Comparison of ENCODE assay signal across 15 mouse cellular contexts in the genomic region with DNA sequence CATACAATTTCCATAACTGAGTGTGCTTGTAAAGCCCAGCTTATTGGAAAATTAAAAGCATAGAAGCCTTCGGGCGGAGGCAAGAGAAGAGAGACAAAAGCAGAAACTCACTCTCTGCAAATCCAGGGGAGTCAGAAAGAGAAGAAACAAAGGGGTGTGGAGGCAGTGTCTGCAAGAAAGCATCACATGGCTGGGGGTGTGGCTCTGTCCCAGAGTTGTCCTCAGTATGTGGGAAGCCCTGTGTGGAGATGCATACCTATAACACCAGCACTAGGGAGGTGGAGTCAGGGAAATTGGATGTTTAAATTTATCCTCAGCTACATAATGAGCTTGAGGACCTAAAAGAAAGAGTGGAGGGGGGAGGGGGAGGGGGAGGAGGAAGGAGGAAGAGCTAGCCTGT.
"Had no signal": no experiment of that assay in that cellular context is flagged by ENCODE, and none has a peak within 500 bp of the region (broad histone marks: within the 10 kb centered on the region; RNA-seq: fewer than 3 reads in every experiment).

No protein-coding gene starts in this region.

- H3K4me2 ChIP-seq: neural tube, embryonic 13.5 days; neural tube, embryonic 15.5 days; stomach, embryonic 15.5 days had no signal

- H3K27ac ChIP-seq: neural tube, embryonic 13.5 days; neural tube, embryonic 15.5 days; stomach, embryonic 15.5 days; stomach, postnatal 0 days had no signal

- H3K9me3 ChIP-seq: neural tube, embryonic 13.5 days; neural tube, embryonic 15.5 days; stomach, embryonic 15.5 days had no signal

- H3K4me1 ChIP-seq: neural tube, embryonic 15.5 days; stomach, embryonic 15.5 days had no signal

- H3K9ac ChIP-seq: neural tube, embryonic 13.5 days; neural tube, embryonic 15.5 days; stomach, embryonic 15.5 days had no signal

- H3K4me3 ChIP-seq: neural tube, embryonic 13.5 days; neural tube, embryonic 15.5 days; stomach, embryonic 15.5 days had no signal

- H3K27me3 ChIP-seq: neural tube, embryonic 13.5 days; neural tube, embryonic 15.5 days; stomach, embryonic 15.5 days had no signal

- H3K36me3 ChIP-seq: neural tube, embryonic 13.5 days; neural tube, embryonic 15.5 days; stomach, embryonic 15.5 days had no signal

- DNase-seq: retina, postnatal 1 day; right cerebral cortex, adult 18-20 months; right cerebral cortex, postnatal 14 days; right cerebral cortex, postnatal 25 days; right cerebral cortex, postnatal 4 days; thymus, adult 18-20 months; thymus, adult 2 months; thymus, postnatal 14 days; thymus, postnatal 25 days; thymus, postnatal 36 days; thymus, postnatal 4 days had no signal
